Mouse (Mus musculus): ENCODE results near the gene Exoc6b.

- TF ChIP-seq CTCF (IDR thresholded peaks at IDR 0.05; ENCODE audit: control insufficient read depth, insufficient read depth, low read length) (no peak), POLR2A (IDR thresholded peaks at IDR 0.05; ENCODE audit: borderline replicate concordance, control insufficient read depth, low read depth, low read length) (no peak)
These were observed 193.4 kb downstream of the Exoc6b start for GRCm38 (mm10) chr6:84875869-84876268.

Measured in bone marrow, adult 2 months (tissue).